Mouse (Mus musculus) NIH3T3 (cell line): ENCODE data around the gene Cntn6.

ENCODE experiments used
- DNase-seq: peaks from one replicate; pipeline ENCODE4 v3.0.0-alpha.2; 2012; ENCODE audit warnings: low read depth

Cntn6 gene

GRCm38 (mm10) chr6:104758125-104758524 lies 265.5 kb downstream of the Cntn6 start:
- DNase-seq = no peak

GRCm38 (mm10) chr6:104761226-104761625 lies 268.6 kb downstream of the Cntn6 start:
- DNase-seq = no peak

DNA sequence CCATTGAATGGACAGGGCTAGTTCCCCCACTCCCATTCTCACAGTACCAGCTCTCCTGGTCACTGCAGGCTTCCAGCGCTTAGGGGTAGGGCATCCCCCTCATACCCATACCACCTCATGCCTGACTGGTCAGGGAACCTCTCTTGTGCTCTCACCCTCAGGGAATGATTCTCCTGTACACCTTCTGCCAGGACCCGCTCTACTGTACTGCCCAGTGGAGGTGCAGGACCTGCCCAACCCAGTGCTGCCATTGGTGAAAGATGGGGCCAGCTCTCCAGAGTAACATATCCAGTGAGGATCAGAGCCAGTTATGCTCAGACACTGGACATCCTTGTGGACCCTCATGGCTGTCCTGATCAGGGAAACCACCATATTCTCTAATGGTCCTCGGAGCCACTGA lies 291.3 kb downstream of the Cntn6 start:
- no peak for DNase-seq

GRCm38 (mm10) chr6:104787502-104787901 lies 294.9 kb downstream of the Cntn6 start:
- DNase-seq = no peak

GRCm38 (mm10) chr6:104808526-104808925 lies 315.9 kb downstream of the Cntn6 start:
- DNase-seq = no peak

DNA sequence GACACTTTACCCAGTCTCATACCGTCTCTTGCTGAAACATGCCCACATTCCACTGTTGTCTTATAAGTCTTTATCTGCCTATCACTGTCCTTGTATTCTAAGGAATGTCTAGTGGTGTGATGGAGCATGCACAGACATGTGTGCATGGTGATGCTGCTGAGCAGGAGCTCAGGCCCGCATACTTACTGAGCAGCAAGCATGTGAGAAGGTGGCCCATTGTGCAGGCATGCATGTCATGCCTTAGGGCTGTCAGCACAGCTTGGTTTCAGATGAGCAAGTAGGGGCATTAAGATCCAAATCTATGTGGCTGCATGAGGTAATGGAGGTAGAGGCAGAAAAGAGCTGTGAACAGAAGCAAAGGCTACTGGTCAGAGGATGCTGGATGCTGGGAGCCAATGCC lies 323.0 kb downstream of the Cntn6 start:
- no peak for DNase-seq

DNA sequence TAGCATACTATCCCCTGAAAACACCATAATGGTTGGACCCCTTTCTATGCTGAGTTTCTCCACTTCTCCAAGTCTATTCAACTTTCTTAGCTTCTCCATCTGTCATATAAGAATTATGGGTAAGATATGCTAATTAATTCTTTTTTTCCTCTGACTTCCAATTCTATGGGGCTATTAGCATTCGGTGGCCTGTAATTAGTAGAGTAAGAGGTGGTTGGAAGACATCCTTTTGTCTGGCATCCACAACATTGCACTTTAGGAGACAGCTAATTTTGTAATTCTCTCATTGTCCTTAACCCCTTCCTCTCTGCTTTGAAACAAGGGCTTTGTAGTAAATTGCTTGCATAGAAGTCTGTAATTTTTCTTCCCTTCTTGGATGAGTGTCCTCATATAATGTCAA lies 387.1 kb downstream of the Cntn6 start:
- DNase-seq = no peak

- DNase-seq = no peak
Observed at GRCm38 (mm10) chr6:104884021-104884420, 391.4 kb downstream of the Cntn6 start.

DNA sequence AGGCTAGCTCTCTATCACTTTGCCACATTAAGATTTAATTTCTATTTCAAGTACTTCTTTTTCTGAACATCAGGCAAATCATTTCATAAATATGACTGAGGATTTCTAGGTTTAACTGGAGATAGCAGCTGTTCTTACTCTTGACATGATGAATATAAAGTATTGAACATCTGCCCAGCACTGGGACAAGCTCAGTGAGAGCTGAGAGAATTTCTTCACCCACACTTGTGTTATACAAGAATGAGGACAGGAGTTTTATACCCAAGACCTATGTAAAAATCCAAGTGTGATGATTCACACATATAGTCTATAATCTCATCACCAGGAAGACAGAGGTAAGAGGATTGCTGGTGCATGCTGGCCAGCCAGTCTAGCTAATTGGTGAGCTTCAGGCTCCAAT lies 393.2 kb downstream of the Cntn6 start:
- no peak for DNase-seq

DNA sequence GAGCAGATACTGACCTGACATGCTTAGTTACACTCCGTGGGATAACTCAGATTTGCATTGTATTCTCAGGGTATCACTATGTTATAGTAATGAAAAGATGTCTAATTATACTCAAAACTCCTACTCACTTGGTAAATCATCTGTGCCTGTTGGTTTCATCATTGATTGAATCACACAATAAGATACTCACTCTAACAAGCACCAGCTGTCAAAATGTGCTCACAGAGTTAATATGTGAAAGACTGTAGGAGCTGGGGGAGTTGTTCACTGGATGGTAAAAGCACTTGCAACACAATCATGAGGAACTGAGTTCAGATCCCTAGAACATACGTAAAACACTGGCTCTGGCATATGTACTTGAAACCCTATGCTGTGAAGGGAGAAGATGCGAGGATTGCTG lies 398.5 kb downstream of the Cntn6 start:
- no peak for DNase-seq
